ENCODE assay signal across 12 mouse cellular contexts in the genomic region with DNA sequence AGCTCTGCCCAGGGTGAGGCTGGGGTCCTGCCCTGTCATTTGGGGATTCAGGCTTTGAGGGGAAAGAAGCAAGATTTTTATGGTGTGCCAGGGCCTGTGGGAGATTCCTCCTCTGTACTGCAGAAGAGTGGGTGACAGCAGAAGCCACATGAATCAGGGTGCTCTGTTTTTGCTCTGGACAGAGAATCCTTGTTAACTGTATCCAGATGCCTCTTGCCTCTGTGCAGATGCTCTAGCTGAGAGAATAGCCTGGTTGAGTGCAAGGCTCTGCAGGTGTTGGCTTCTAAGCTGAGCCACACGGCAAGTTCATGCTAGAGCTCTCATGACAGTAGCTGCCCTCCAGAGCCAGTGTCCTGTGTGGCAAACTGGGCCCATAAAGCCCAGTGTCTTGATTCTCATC. TPM values are rescaled to one million over a fixed set of nuclear protein-coding genes. Genes with fewer than 3 reads are reported as not detected.
DNase-seq lines count a peak whose midpoint lies in the region; ATAC-seq lines count a peak whose summit lies in the region.
"Had no signal": no experiment of that assay in that cellular context is flagged by ENCODE, and none has a peak within 500 bp of the region (broad histone marks: within the 10 kb centered on the region; RNA-seq: fewer than 3 reads in every experiment).

No protein-coding gene starts in this region.

- H3K36me3 ChIP-seq in forebrain, embryonic 13.5 days (ENCODE audit: poor library complexity, severe bottlenecking) = peaks cover 92% of the 10 kb centered on the region
- peaks cover 14% of the 10 kb centered on the region for H3K36me3 ChIP-seq in forebrain, embryonic 11.5 days (ENCODE audit: control insufficient read depth, insufficient read depth, low read length)
- peaks cover 100% of the 10 kb centered on the region for H3K36me3 ChIP-seq in limb, embryonic 12.5 days
- peaks cover 100% of the 10 kb centered on the region for H3K36me3 ChIP-seq in limb, embryonic 10.5 days
- H3K36me3 ChIP-seq in embryonic facial prominence, embryonic 14.5 days (ENCODE audit: control insufficient read depth, insufficient read depth, low read length) = peaks cover 73% of the 10 kb centered on the region
- H3K36me3 ChIP-seq in midbrain, embryonic 15.5 days (replicated peaks) = peaks cover 40% of the 10 kb centered on the region

- peaks cover 23% of the 10 kb centered on the region for H3K4me1 ChIP-seq in forebrain, embryonic 13.5 days
- H3K4me1 ChIP-seq in forebrain, embryonic 11.5 days (replicated peaks; ENCODE audit: control insufficient read depth, insufficient read depth, low read length) = no peaks in the 10 kb centered on the region
- H3K4me1 ChIP-seq in limb, embryonic 12.5 days (replicated peaks) = peaks cover 11% of the 10 kb centered on the region
- no peaks in the 10 kb centered on the region for H3K4me1 ChIP-seq in limb, embryonic 10.5 days
- peaks cover 10% of the 10 kb centered on the region for H3K4me1 ChIP-seq in embryonic facial prominence, embryonic 14.5 days (ENCODE audit: control insufficient read depth, insufficient read depth, low read length)
- H3K4me1 ChIP-seq in midbrain, embryonic 15.5 days = peaks cover 12% of the 10 kb centered on the region

- 56% methylated on average over 1 of the region's 1 CpGs for WGBS in forebrain, embryonic 13.5 days
- WGBS in forebrain, embryonic 11.5 days = 75% methylated on average over 1 of the region's 1 CpGs
- 52% methylated on average over 1 of the region's 1 CpGs for WGBS in limb, embryonic 12.5 days
- 74% methylated on average over 1 of the region's 1 CpGs for WGBS in limb, embryonic 10.5 days
- WGBS in embryonic facial prominence, embryonic 14.5 days = 50% methylated on average over 1 of the region's 1 CpGs
- 49% methylated on average over 1 of the region's 1 CpGs for WGBS in midbrain, embryonic 15.5 days

- no peak for ATAC-seq in forebrain, embryonic 13.5 days
- no peak for ATAC-seq in forebrain, embryonic 11.5 days (replicated peaks; ENCODE audit: low FRiP score)
- ATAC-seq in limb, embryonic 12.5 days (ENCODE audit: insufficient number of reproducible peaks, insufficient read depth, low FRiP score, low TSS enrichment, low read depth) = no peak
- 0 out of 2 replicates have a peak, but pooled peaks have one; percentile 11 for ATAC-seq in embryonic facial prominence, embryonic 14.5 days (ENCODE audit: low read depth)
- no peak for ATAC-seq in midbrain, embryonic 15.5 days (replicated peaks)

- no peak overlapping the region for H3K4me3 ChIP-seq in forebrain, embryonic 13.5 days
- no peak overlapping the region for H3K4me3 ChIP-seq in forebrain, embryonic 11.5 days (ENCODE audit: low read depth, low read length)
- no peak overlapping the region for H3K4me3 ChIP-seq in limb, embryonic 12.5 days (replicated peaks)
- H3K4me3 ChIP-seq in limb, embryonic 10.5 days = no peak overlapping the region
- no peak overlapping the region for H3K4me3 ChIP-seq in embryonic facial prominence, embryonic 14.5 days (ENCODE audit: low read depth, low read length)
- no peak overlapping the region for H3K4me3 ChIP-seq in midbrain, embryonic 15.5 days
- H3K4me3 ChIP-seq: kidney, embryonic 15.5 days had no signal

- peak overlapping the region; percentile 45; the same call in 1 of the 2 replicates for H3K9ac ChIP-seq in forebrain, embryonic 13.5 days
- no peak overlapping the region for H3K9ac ChIP-seq in forebrain, embryonic 11.5 days (ENCODE audit: low read length)
- 0 out of 2 replicates have a peak overlapping the region, but pooled peaks have one; percentile 6 for H3K9ac ChIP-seq in limb, embryonic 12.5 days (replicated peaks)
- no peak overlapping the region for H3K9ac ChIP-seq in embryonic facial prominence, embryonic 14.5 days (ENCODE audit: low read depth, low read length)
- no peak overlapping the region for H3K9ac ChIP-seq in midbrain, embryonic 15.5 days
- H3K9ac ChIP-seq: kidney, embryonic 15.5 days; liver, embryonic 14.5 days had no signal

- no peak for DNase-seq in forebrain, embryonic 11.5 days (ENCODE audit: low spot score)
- DNase-seq in limb, embryonic 10.5 days (ENCODE audit: low spot score) = no peak
- DNase-seq in embryonic facial prominence, embryonic 14.5 days (ENCODE audit: low spot score) = no peak
- no peak for DNase-seq in thymus, postnatal 25 days
- no peak for DNase-seq in urinary bladder, postnatal 10 days (ENCODE audit: low spot score)
- DNase-seq: B cell, adult 2 months; thymus, postnatal 4 days had no signal

- H3K4me2 ChIP-seq in forebrain, embryonic 13.5 days = no peak overlapping the region
- H3K4me2 ChIP-seq in forebrain, embryonic 11.5 days (ENCODE audit: low read depth, low read length, severe bottlenecking) = no peak overlapping the region
- no peak overlapping the region for H3K4me2 ChIP-seq in limb, embryonic 12.5 days
- no peak overlapping the region for H3K4me2 ChIP-seq in embryonic facial prominence, embryonic 14.5 days (ENCODE audit: low read depth, low read length)
- H3K4me2 ChIP-seq in midbrain, embryonic 15.5 days = no peak overlapping the region
- H3K4me2 ChIP-seq: kidney, embryonic 15.5 days had no signal

- H3K9me3 ChIP-seq in forebrain, embryonic 13.5 days (replicated peaks) = no peaks in the 10 kb centered on the region
- H3K9me3 ChIP-seq in forebrain, embryonic 11.5 days (ENCODE audit: control insufficient read depth, low read length) = no peaks in the 10 kb centered on the region
- no peaks in the 10 kb centered on the region for H3K9me3 ChIP-seq in limb, embryonic 12.5 days
- no peaks in the 10 kb centered on the region for H3K9me3 ChIP-seq in limb, embryonic 10.5 days (replicated peaks)
- H3K9me3 ChIP-seq in embryonic facial prominence, embryonic 14.5 days (ENCODE audit: control insufficient read depth, low read length) = no peaks in the 10 kb centered on the region
- no peaks in the 10 kb centered on the region for H3K9me3 ChIP-seq in midbrain, embryonic 15.5 days
- H3K9me3 ChIP-seq: kidney, embryonic 15.5 days had no signal

- H3K27me3 ChIP-seq in forebrain, embryonic 13.5 days = no peaks in the 10 kb centered on the region
- H3K27me3 ChIP-seq in forebrain, embryonic 11.5 days (ENCODE audit: control insufficient read depth, insufficient read depth, low read length) = no peaks in the 10 kb centered on the region
- no peaks in the 10 kb centered on the region for H3K27me3 ChIP-seq in limb, embryonic 12.5 days
- no peaks in the 10 kb centered on the region for H3K27me3 ChIP-seq in limb, embryonic 10.5 days (ENCODE audit: low read depth, poor library complexity, severe bottlenecking)
- no peaks in the 10 kb centered on the region for H3K27me3 ChIP-seq in embryonic facial prominence, embryonic 14.5 days (replicated peaks; ENCODE audit: control insufficient read depth, insufficient read depth, low read length)
- H3K27me3 ChIP-seq in midbrain, embryonic 15.5 days (replicated peaks) = no peaks in the 10 kb centered on the region
- H3K27me3 ChIP-seq: kidney, embryonic 15.5 days had no signal

- H3K27ac ChIP-seq in forebrain, embryonic 13.5 days = peak overlapping the region; percentile 67
- H3K27ac ChIP-seq in forebrain, embryonic 11.5 days (ENCODE audit: low read depth, low read length) = no peak overlapping the region
- no peak overlapping the region for H3K27ac ChIP-seq in limb, embryonic 12.5 days
- no peak overlapping the region for H3K27ac ChIP-seq in limb, embryonic 10.5 days
- H3K27ac ChIP-seq in embryonic facial prominence, embryonic 14.5 days (replicated peaks; ENCODE audit: low read depth, low read length) = peak overlapping the region; percentile 53; the same call in 1 of the 2 replicates
- peak overlapping the region; percentile 42; the same call in 1 of the 2 replicates for H3K27ac ChIP-seq in midbrain, embryonic 15.5 days
- H3K27ac ChIP-seq: kidney, embryonic 15.5 days; liver, embryonic 14.5 days had no signal

RNA-seq across cellular contexts. Expression of a gene that starts 20.3 kb away (rescaled TPM):
- 112 and 123 TPM in 2 replicates for polyA plus RNA-seq in forebrain, embryonic 13.5 days (2015; fragmentation: Nextera tagmentation; extraction: Ambion mirVana)
- polyA plus RNA-seq in forebrain, embryonic 11.5 days (2014; fragmentation: Nextera tagmentation; extraction: Ambion mirVana) = 132 and 139 TPM in 2 replicates
- 110 and 116 TPM in 2 replicates for polyA plus RNA-seq in limb, embryonic 12.5 days (2016; fragmentation: Nextera tagmentation; extraction: Ambion mirVana)
- 148 TPM in 2 replicates for polyA plus RNA-seq in limb, embryonic 10.5 days (2016; fragmentation: Nextera tagmentation; extraction: Ambion mirVana)
- polyA plus RNA-seq in embryonic facial prominence, embryonic 14.5 days (2014; fragmentation: Nextera tagmentation; extraction: Ambion mirVana) = 78.8 and 87.8 TPM in 2 replicates
- 109 and 116 TPM in 2 replicates for polyA plus RNA-seq in midbrain, embryonic 15.5 days (2015; fragmentation: Nextera tagmentation; extraction: Ambion mirVana)

RNA-seq across cellular contexts. Expression of a gene that starts 24.2 kb away (rescaled TPM):
- 433 and 459 TPM in 2 replicates for polyA plus RNA-seq in forebrain, embryonic 13.5 days (2015; fragmentation: Nextera tagmentation; extraction: Ambion mirVana)
- polyA plus RNA-seq in forebrain, embryonic 11.5 days (2014; fragmentation: Nextera tagmentation; extraction: Ambion mirVana) = 292 and 332 TPM in 2 replicates
- 410 and 419 TPM in 2 replicates for polyA plus RNA-seq in limb, embryonic 12.5 days (2016; fragmentation: Nextera tagmentation; extraction: Ambion mirVana)
- polyA plus RNA-seq in limb, embryonic 10.5 days (2016; fragmentation: Nextera tagmentation; extraction: Ambion mirVana) = 425 and 437 TPM in 2 replicates
- 424 and 466 TPM in 2 replicates for polyA plus RNA-seq in embryonic facial prominence, embryonic 14.5 days (2014; fragmentation: Nextera tagmentation; extraction: Ambion mirVana)
- 516 and 531 TPM in 2 replicates for polyA plus RNA-seq in midbrain, embryonic 15.5 days (2015; fragmentation: Nextera tagmentation; extraction: Ambion mirVana)

RNA-seq across cellular contexts. Expression of a gene that starts 24.4 kb away (rescaled TPM):
- 14.0 and 16.7 TPM in 2 replicates for polyA plus RNA-seq in forebrain, embryonic 13.5 days (2015; fragmentation: Nextera tagmentation; extraction: Ambion mirVana)
- polyA plus RNA-seq in forebrain, embryonic 11.5 days (2014; fragmentation: Nextera tagmentation; extraction: Ambion mirVana) = 14.1 and 21.4 TPM in 2 replicates
- polyA plus RNA-seq in limb, embryonic 12.5 days (2016; fragmentation: Nextera tagmentation; extraction: Ambion mirVana) = 16.5 and 23.1 TPM in 2 replicates
- 12.8 and 15.5 TPM in 2 replicates for polyA plus RNA-seq in limb, embryonic 10.5 days (2016; fragmentation: Nextera tagmentation; extraction: Ambion mirVana)
- 18.6 and 21.4 TPM in 2 replicates for polyA plus RNA-seq in embryonic facial prominence, embryonic 14.5 days (2014; fragmentation: Nextera tagmentation; extraction: Ambion mirVana)
- 15.5 and 18.2 TPM in 2 replicates for polyA plus RNA-seq in midbrain, embryonic 15.5 days (2015; fragmentation: Nextera tagmentation; extraction: Ambion mirVana)

Comparison
In these comparisons a context has a peak if more than half of its experiments do, and no peak if none do; other contexts are left out.
1. H3K27ac ChIP-seq: peak in forebrain, embryonic 13.5 days (single experiment), embryonic facial prominence, embryonic 14.5 days (single experiment) and midbrain, embryonic 15.5 days (single experiment); none in forebrain, embryonic 11.5 days (single experiment), limb, embryonic 12.5 days (single experiment) and limb, embryonic 10.5 days (single experiment).
2. H3K9ac ChIP-seq: peak in forebrain, embryonic 13.5 days (single experiment) and limb, embryonic 12.5 days (single experiment); none in forebrain, embryonic 11.5 days (single experiment), embryonic facial prominence, embryonic 14.5 days (single experiment) and midbrain, embryonic 15.5 days (single experiment).